Mouse (Mus musculus): Measurements from ENCODE around the gene Pnldc1. TPM values are rescaled to one million over a fixed set of nuclear protein-coding genes. Genes with fewer than 3 reads are reported as not detected.

The Pnldc1 gene
- polyA plus RNA-seq (2012; fragmentation: generic; extraction: Trizol): 1 to 10 TPM in 1 of 2 experiments, under 1 TPM in 1; 0.09 to 1.3 TPM

GRCm38 (mm10) chr17:12909361-12910280 is at the start of gene Pnldc1:
Gene Pnldc1, minus strand, starts transcription at chr17:12910230.

GRCm38 (mm10) chr17:12940151-12940805 is 30.2 kb upstream of the Pnldc1 start, which contains the start of gene Acat3:
Gene Acat3, minus strand, starts transcription at chr17:12940600.

GRCm38 (mm10) chr17:12915881-12916583 is 6.0 kb upstream of the Pnldc1 start, which contains the start of gene Mrpl18:
Gene Mrpl18, minus strand, starts transcription at chr17:12916345.

GRCm38 (mm10) chr17:12915488-12915880 is 5.5 kb upstream of the Pnldc1 start, which contains the start of gene Tcp1:
Gene Tcp1, plus strand, starts transcription at chr17:12915701.

GRCm38 (mm10) chr17:12875734-12876133 is 34.3 kb downstream of the Pnldc1 start, which contains the start of gene Mrgprh:
Gene Mrgprh, plus strand, starts transcription at chr17:12876034.

GRCm38 (mm10) chr17:12868043-12868442 is 42.0 kb downstream of the Pnldc1 start, which contains the start of gene Mas1:
Gene Mas1, minus strand, starts transcription at chr17:12868143.

Other genes starting within 250 kb of the Pnldc1 start
- gene Slc22a1, start 234.4 kb downstream of the Pnldc1 start, polyA plus RNA-seq (2012; fragmentation: generic; extraction: Trizol): under 1 TPM in 1 of 2 experiments, not detected in 1; 0.15 TPM
- gene Igf2r, start 140.6 kb downstream of the Pnldc1 start, polyA plus RNA-seq (2012; fragmentation: generic; extraction: Trizol): 10 to 100 TPM in 1 of 2 experiments, 1 to 10 TPM in 1; 1.1 to 34.1 TPM
- under 1 TPM in 1 of 2 experiments, not detected in 1; 0.18 TPM for gene Mas1, start 42.1 kb downstream of the Pnldc1 start, polyA plus RNA-seq (2012; fragmentation: generic; extraction: Trizol)
- not detected for gene Mrgprh, start 34.2 kb downstream of the Pnldc1 start, polyA plus RNA-seq (2012; fragmentation: generic; extraction: Trizol)
- gene Tcp1, start 5.5 kb upstream of the Pnldc1 start, polyA plus RNA-seq (2012; fragmentation: generic; extraction: Trizol): 100 to 1,000 TPM; 164 to 184 TPM
- gene Mrpl18, start 6.1 kb upstream of the Pnldc1 start, polyA plus RNA-seq (2012; fragmentation: generic; extraction: Trizol): 10 to 100 TPM; 40.5 to 66.4 TPM
- gene Acat3, start 30.4 kb upstream of the Pnldc1 start, polyA plus RNA-seq (2012; fragmentation: generic; extraction: Trizol): 1 to 10 TPM in 1 of 2 experiments, under 1 TPM in 1; 0.78 to 9.4 TPM
- gene Acat2, start 50.5 kb upstream of the Pnldc1 start, polyA plus RNA-seq (2012; fragmentation: generic; extraction: Trizol): 100 to 1,000 TPM in 1 of 2 experiments, 10 to 100 TPM in 1; 75.1 to 110 TPM
- gene Wtap, start 83.9 kb upstream of the Pnldc1 start, polyA plus RNA-seq (2012; fragmentation: generic; extraction: Trizol): 10 to 100 TPM in 1 of 2 experiments, 1 to 10 TPM in 1; 3.6 to 24.0 TPM
- 10 to 100 TPM; 63.9 to 94.5 TPM for gene Sod2, start 96.6 kb upstream of the Pnldc1 start, polyA plus RNA-seq (2012; fragmentation: generic; extraction: Trizol)
- gene Gpr31b, start 142.1 kb upstream of the Pnldc1 start, polyA plus RNA-seq (2012; fragmentation: generic; extraction: Trizol): not detected
- not detected for gene Tcp10b, start 150.9 kb upstream of the Pnldc1 start, polyA plus RNA-seq (2012; fragmentation: generic; extraction: Trizol)
- not detected for gene Unc93a, start 221.6 kb upstream of the Pnldc1 start, polyA plus RNA-seq (2012; fragmentation: generic; extraction: Trizol)

All from C3H10T1/2 (cell line).